Mouse (Mus musculus) ES-Bruce4 (cell line): ENCODE measurements around the gene Lin7b.

ENCODE experiments used
- EP300 ChIP-seq: IDR thresholded peaks from 2 replicates; pipeline ENCODE4 v1.6.1; 2011; ENCODE audit warnings: low read depth, low read length; ENCODE audit not compliant: insufficient read depth
- POLR2A ChIP-seq: IDR thresholded peaks from one replicate; pipeline ENCODE4 v1.8.1; 2011; ENCODE audit warnings: low read length; ENCODE audit not compliant: insufficient read depth

DNA sequence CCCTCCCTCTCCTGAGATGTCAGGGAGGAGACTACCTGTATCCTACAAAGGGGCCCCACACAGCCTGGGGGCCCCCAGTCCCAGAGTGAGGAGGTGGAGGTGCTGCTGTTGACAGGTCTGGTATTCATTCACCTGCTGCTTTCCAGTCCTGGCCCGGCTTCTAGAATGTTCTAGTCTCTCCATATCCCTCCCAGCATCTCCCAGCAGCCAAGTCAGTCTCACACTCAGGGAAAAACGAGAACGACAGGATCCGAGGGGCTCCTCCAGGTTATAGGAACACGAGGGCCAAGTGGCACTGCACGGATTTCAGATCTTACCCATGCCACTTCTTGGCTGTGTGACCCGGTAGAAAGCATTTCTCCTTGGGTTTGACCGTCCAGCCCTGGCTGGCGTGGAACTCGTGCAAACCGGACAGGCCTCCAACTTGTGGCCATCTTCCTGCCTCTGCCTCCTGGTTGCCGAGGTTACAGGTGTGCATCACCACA, 44.4 kb upstream of the Lin7b start:
- TF ChIP-seq POLR2A (no peak), EP300 (no peak)
